Mouse (Mus musculus) CH12.LX (cell line): ENCODE results near the gene Tmprss3.

Experiments
- CHD2 ChIP-seq: IDR thresholded peaks from 2 replicates; pipeline ENCODE4 v1.6.1; 2011; ENCODE audit warnings: low read length, improper control_type of control experiment
- CTCF ChIP-seq, 2 experiments: IDR thresholded peaks in 1 of 2; conservative IDR thresholded peaks in 1 of 2; 2 replicates each; pipeline ENCODE4 v1.5.1; 2011 to 2012; ENCODE audit warnings: low read depth in 2 of 2, low read length in 2 of 2, improper control_type of control experiment in 1 of 2, inconsistent platforms in 1 of 2, mild to moderate bottlenecking in 1 of 2, moderate library complexity in 1 of 2
- ELF1 ChIP-seq: IDR thresholded peaks from 2 replicates; pipeline ENCODE4 v1.6.1; 2014; ENCODE audit warnings: low read depth, mild to moderate bottlenecking, inconsistent platforms, low read length, improper control_type of control experiment
- EP300 ChIP-seq: IDR thresholded peaks from 2 replicates; pipeline ENCODE4 v1.6.1; 2011; ENCODE audit warnings: low read length, improper control_type of control experiment
- JUN ChIP-seq: IDR thresholded peaks from 2 replicates; pipeline ENCODE4 v1.6.1; 2011; ENCODE audit warnings: low read depth, mild to moderate bottlenecking, low read length, improper control_type of control experiment, moderate library complexity; ENCODE audit not compliant: insufficient read depth
- JUND ChIP-seq: conservative IDR thresholded peaks from 2 replicates; pipeline ENCODE4 v1.6.1; 2011; ENCODE audit warnings: low read depth, low read length, improper control_type of control experiment
- MAZ ChIP-seq: IDR thresholded peaks from 2 replicates; pipeline ENCODE4 v1.6.1; 2012; ENCODE audit warnings: low read depth, mild to moderate bottlenecking, inconsistent platforms, low read length, improper control_type of control experiment, moderate library complexity
- MEF2A ChIP-seq: IDR thresholded peaks from 2 replicates; pipeline ENCODE4 v1.6.1; 2014; ENCODE audit warnings: low read depth, mild to moderate bottlenecking, inconsistent platforms, low read length, improper control_type of control experiment, borderline replicate concordance
- NELFE ChIP-seq: IDR thresholded peaks from 2 replicates; pipeline ENCODE4 v1.6.1; 2011; ENCODE audit warnings: low read depth, low read length, improper control_type of control experiment
- POLR2A ChIP-seq: IDR thresholded peaks from 2 replicates; pipeline ENCODE4 v1.6.1; 2011; ENCODE audit warnings: low read depth, mild to moderate bottlenecking, improper control_type of control experiment, low read length
- USF1 ChIP-seq: IDR thresholded peaks from 2 replicates; pipeline ENCODE4 v1.6.1; 2014; ENCODE audit warnings: low read depth, mild to moderate bottlenecking, inconsistent platforms, low read length, improper control_type of control experiment
- ZNF384 ChIP-seq: IDR thresholded peaks from 2 replicates; pipeline ENCODE4 v1.6.1; 2012; ENCODE audit warnings: low read depth, low read length, improper control_type of control experiment, inconsistent platforms

DNA sequence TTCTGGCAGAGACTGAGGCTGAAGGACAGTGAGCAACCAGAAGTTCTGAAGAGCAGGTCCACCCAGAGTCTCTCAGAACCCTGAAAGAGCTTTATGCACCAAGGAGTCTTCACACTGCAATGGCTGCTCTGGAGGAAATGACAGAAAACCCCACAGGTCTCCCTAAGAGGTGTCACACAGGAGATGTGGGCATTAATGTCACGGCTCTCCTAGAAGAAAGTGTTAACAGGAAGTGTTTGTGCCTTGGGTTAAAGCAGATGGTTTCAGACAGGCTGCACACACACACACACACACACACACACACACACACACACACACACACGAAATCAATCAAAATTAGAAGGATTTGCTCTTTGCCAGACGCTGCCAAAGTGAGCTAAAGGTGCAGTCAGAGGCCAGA is 62.5 kb downstream of the Tmprss3 start:
- TF ChIP-seq JUND (no peak), ELF1 (no peak), JUN (no peak), POLR2A (no peak), ZNF384 (no peak), MAZ (no peak), CHD2 (no peak), EP300 (no peak), NELFE (no peak), MEF2A (no peak), CTCF (conservative IDR thresholded peaks at IDR 0.05 in 1 of 2, IDR thresholded peaks at IDR 0.05 in 1 of 2; ENCODE audit: low read depth in 2 of 2, low read length in 2 of 2) (no peak), USF1 (no peak)
